Mouse (Mus musculus) lung, embryonic 14.5 days (tissue): ENCODE measurements at regions not wholly inside any gene's neighbourhood (a gene's known extent, or its start where the extent isn't known, plus 50 kb on each side); places are given as distances from the start of the nearest gene placed in this dataset.

Experiments
- ATAC-seq: fragments of 200-750 bp; cut with Nextera tagmentation; 2 replicates; pipeline ENCODE4 v1.8.0; 2017; ENCODE audit warnings: mild to moderate bottlenecking, moderate TSS enrichment, moderate library complexity; ENCODE audit not compliant: insufficient read depth
- DNase-seq: peaks from one replicate; pipeline ENCODE4 v3.0.0-alpha.2; 2015
- H3K27ac ChIP-seq: fragments of 300-500 bp; sonication (generic); 2 replicates; pipeline ENCODE4 v1.5.1; 2014; ENCODE audit warnings: low read depth, mild to moderate bottlenecking, moderate library complexity
- H3K27me3 ChIP-seq: fragments of 300-500 bp; sonication (generic); 2 replicates; pipeline ENCODE4 v1.6.1; 2014; ENCODE audit warnings: low read length, control low read depth; ENCODE audit not compliant: insufficient read depth
- H3K36me3 ChIP-seq: fragments of 300-500 bp; sonication (generic); 2 replicates; pipeline ENCODE4 v1.6.1; 2014; ENCODE audit warnings: control low read depth; ENCODE audit not compliant: insufficient read depth
- H3K4me1 ChIP-seq: fragments of 300-500 bp; sonication (generic); 2 replicates; pipeline ENCODE4 v1.6.1; 2014; ENCODE audit warnings: antibody characterized with exemption, control low read depth; ENCODE audit not compliant: insufficient read depth
- H3K4me2 ChIP-seq: fragments of 300-500 bp; sonication (generic); 2 replicates; pipeline ENCODE4 v1.6.1; 2014; ENCODE audit warnings: mild to moderate bottlenecking
- H3K4me3 ChIP-seq: fragments of 300-500 bp; sonication (generic); 2 replicates; pipeline ENCODE4 v1.5.1; 2014; ENCODE audit warnings: low read depth, low read length
- H3K9ac ChIP-seq: fragments of 300-500 bp; sonication (generic); 2 replicates; pipeline ENCODE4 v1.6.1; 2014
- H3K9me3 ChIP-seq: fragments of 300-500 bp; sonication (generic); 2 replicates; pipeline ENCODE4 v1.6.1; 2016; ENCODE audit warnings: low read depth, low read length, control low read depth
- CTCF ChIP-seq: IDR thresholded peaks from 2 replicates; pipeline ENCODE4 v1.5.1; 2016; ENCODE audit warnings: antibody characterized with exemption, low read depth
- WGBS: fragments of 180-500 bp; shearing (Covaris S2); extraction: QIAGEN DNeasy Blood & Tissue Kit; methylation state at CpG from one replicate; pipeline ENCODE4 v1.1.7; 2014; 5-methylcytosine and 5-hydroxymethylcytosine counted together

- no peaks in the 10 kb centered on the region for H3K4me1 ChIP-seq
- H3K27me3 ChIP-seq, result no peaks in the 10 kb centered on the region
- WGBS, result 44% methylated on average over 11 of the region's 11 CpGs
- H3K9ac ChIP-seq, result no peak overlapping the region
- TF ChIP-seq CTCF, result no peak
- no peak overlapping the region for H3K4me3 ChIP-seq
- ATAC-seq, result no peak
- no peak overlapping the region for H3K27ac ChIP-seq
- no peaks in the 10 kb centered on the region for H3K36me3 ChIP-seq
- H3K4me2 ChIP-seq, result no peak overlapping the region
- H3K9me3 ChIP-seq, result no peaks in the 10 kb centered on the region
- DNase-seq, result peak; percentile 10
Observed at GRCm38 (mm10) chr14:76302322-76302991, 112.3 kb upstream of the Tsc22d1 start.

GRCm38 (mm10) chr14:76307603-76308002, 107.2 kb upstream of the Tsc22d1 start:
- H3K4me3 ChIP-seq, result no peak overlapping the region
- 50% methylated on average over 2 of the region's 2 CpGs for WGBS
- no peaks in the 10 kb centered on the region for H3K9me3 ChIP-seq
- H3K4me2 ChIP-seq, result no peak overlapping the region
- no peak overlapping the region for H3K27ac ChIP-seq
- TF ChIP-seq CTCF, result no peak
- no peak for ATAC-seq
- peaks cover 5% of the 10 kb centered on the region for H3K4me1 ChIP-seq
- DNase-seq, result no peak
- H3K36me3 ChIP-seq, result no peaks in the 10 kb centered on the region
- no peaks in the 10 kb centered on the region for H3K27me3 ChIP-seq
- H3K9ac ChIP-seq, result no peak overlapping the region

DNA sequence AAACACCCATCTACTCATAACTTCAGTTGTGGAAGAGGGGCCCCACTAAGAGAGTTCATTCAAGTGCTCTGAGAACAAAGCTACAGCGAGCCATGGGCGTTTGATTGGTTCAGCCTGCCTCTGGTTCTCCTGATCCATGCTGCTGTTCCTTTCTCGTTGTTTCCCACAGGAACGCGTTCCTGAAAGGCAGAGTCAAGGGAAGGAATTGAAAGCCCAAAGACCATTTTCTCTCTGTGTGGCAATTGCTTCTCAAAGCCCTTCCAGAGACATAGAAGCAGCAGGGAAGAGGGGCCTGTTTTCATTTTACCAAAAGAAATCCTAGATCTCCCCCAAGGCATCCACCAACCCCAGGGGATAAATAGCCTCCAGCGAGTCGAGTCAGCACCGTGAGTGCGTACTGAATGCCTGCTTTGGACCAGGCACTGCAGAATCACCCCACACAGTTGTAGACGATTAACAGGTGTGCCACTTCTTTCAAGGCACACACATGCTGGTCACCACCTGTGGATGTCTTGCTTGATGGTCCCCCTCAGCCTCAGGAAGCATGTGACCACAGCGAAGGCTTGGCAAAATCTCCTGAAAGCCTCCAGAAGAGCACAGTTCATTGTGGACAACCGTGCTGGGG, 106.5 kb upstream of the Tsc22d1 start:
- WGBS, result 35% methylated on average over 12 of the region's 12 CpGs
- peaks cover 5% of the 10 kb centered on the region for H3K4me1 ChIP-seq
- H3K27me3 ChIP-seq, result no peaks in the 10 kb centered on the region
- no peak for ATAC-seq
- no peak overlapping the region for H3K27ac ChIP-seq
- H3K9me3 ChIP-seq, result no peaks in the 10 kb centered on the region
- no peak for TF ChIP-seq CTCF
- no peaks in the 10 kb centered on the region for H3K36me3 ChIP-seq
- peak overlapping the region; percentile 46; the same call in 1 of the 2 replicates for H3K4me2 ChIP-seq
- peak; percentile 47 for DNase-seq
- peak overlapping the region; percentile 13; the same call in 1 of the 2 replicates for H3K4me3 ChIP-seq
- H3K9ac ChIP-seq, result no peak overlapping the region

GRCm38 (mm10) chr14:76309606-76310005, 105.2 kb upstream of the Tsc22d1 start:
- no peak for TF ChIP-seq CTCF
- ATAC-seq (no peak), DNase-seq (no peak)
- whole genome bisulfite sequencing, result 53% methylated on average over 4 of the region's 4 CpGs
- peaks cover 5% of the 10 kb centered on the region for H3K4me1 ChIP-seq
- no peak overlapping the region for H3K27ac ChIP-seq
- no peak overlapping the region for H3K4me2 ChIP-seq
- H3K27me3 ChIP-seq, result no peaks in the 10 kb centered on the region
- H3K9me3 ChIP-seq, result no peaks in the 10 kb centered on the region
- H3K9ac ChIP-seq, result no peak overlapping the region
- no peaks in the 10 kb centered on the region for H3K36me3 ChIP-seq
- no peak overlapping the region for H3K4me3 ChIP-seq

DNA sequence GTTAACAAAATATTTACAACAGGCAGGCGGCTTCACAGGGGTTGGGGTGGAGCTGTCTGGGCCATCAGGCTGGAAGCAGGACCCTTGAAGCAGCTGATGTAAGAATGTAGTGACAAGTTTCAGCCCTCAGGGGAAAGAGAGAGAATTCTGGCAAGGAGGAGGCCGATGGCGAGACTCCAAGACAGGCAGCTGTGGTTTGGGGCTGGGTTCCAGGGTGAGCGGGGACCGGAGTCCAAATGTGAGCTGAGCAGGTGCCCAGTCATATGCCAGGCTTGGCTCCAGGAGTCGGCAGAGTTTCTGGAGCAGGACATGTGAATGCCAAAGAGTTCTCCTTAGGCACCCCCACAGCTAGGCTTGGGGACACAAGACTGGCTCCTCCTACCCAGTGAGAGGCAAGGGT, 104.5 kb upstream of the Tsc22d1 start:
- ATAC-seq, result peak; percentile 84; the same call in 1 of the 2 replicates
- no peak overlapping the region for H3K9ac ChIP-seq
- no peak for TF ChIP-seq CTCF
- H3K9me3 ChIP-seq, result no peaks in the 10 kb centered on the region
- H3K27ac ChIP-seq, result no peak overlapping the region
- no peaks in the 10 kb centered on the region for H3K36me3 ChIP-seq
- no peak overlapping the region for H3K4me2 ChIP-seq
- DNase-seq, result peak; percentile 82
- WGBS, result 39% methylated on average over 6 of the region's 6 CpGs
- H3K4me3 ChIP-seq, result no peak overlapping the region
- peaks cover 5% of the 10 kb centered on the region for H3K4me1 ChIP-seq
- H3K27me3 ChIP-seq, result no peaks in the 10 kb centered on the region

DNA sequence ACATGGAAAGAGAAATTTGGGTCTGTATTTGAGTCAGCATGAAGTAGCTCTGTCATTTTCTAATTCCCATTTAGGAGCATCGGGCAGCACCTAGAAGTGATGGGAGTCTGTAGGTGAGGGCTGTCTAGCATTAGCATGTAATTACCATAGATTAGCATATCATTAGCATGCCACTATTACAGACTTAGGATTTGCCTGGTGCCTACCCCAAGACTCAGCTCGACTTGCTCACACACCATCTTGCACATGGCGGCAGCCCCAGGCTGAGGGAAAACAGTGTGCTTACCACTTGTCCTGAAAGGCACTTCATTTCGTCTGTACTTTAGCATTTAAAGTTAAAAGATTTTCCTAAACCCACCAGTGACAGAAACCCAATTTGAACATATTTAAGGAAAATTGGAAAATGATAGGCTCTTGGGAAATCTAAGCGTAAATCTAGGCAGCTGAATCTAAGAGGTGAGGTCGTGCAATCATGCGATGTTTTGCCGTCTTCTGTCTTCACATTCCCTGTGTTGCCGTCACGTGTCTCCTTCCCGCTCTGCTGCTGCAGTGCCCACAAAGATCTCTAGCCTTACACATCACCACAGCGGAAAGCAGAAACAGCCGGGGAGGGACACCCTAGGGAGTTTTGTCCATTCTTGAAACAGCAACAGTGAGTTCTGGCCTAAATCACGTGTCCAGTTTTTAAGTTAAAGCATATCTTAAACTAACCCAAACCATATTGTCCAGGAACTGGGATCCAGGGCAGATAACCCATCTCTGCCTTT, 101.2 kb upstream of the Tsc22d1 start:
- Histone ChIP-seq H3K4me2 (no peak overlapping the region), H3K27ac (no peak overlapping the region), H3K27me3 (no peaks in the 10 kb centered on the region), H3K9ac (no peak overlapping the region), H3K4me1 (peaks cover 5% of the 10 kb centered on the region), H3K4me3 (no peak overlapping the region), H3K9me3 (no peaks in the 10 kb centered on the region), H3K36me3 (no peaks in the 10 kb centered on the region)
- ATAC-seq (no peak), DNase-seq (no peak)
- TF ChIP-seq CTCF, result no peak
- 76% methylated on average over 14 of the region's 14 CpGs for WGBS

DNA sequence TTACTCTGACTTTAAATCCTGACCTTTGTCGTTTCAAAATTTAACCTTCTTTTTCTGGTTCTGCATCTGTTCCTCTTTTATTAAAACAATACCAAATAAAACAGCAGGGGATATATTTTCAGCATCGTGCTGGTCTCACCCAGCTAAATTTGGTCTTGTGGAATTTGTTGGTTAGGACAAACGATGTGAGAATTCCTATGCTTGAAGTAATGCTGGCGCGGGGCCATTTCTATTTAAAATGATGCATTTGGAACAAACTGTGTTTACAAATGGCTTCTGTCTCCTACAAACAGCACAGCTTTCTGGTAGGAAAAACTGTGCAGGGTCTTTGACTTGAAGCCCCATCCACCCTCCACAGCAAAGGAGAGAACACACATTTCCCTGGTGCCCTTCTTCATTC, 96.3 kb upstream of the Tsc22d1 start:
- DNase-seq, result peak; percentile 98
- Histone ChIP-seq H3K27ac (peak overlapping the region; percentile 65), H3K36me3 (no peaks in the 10 kb centered on the region)

More for the DNA sequence above, 96.3 kb upstream of the Tsc22d1 start:
- 45% methylated on average over 5 of the region's 5 CpGs for WGBS
- H3K4me1 ChIP-seq, result no peaks in the 10 kb centered on the region
- no peaks in the 10 kb centered on the region for H3K27me3 ChIP-seq
- TF ChIP-seq CTCF, result no peak
- H3K9ac ChIP-seq, result no peak overlapping the region
- peak; percentile 71 for ATAC-seq
- H3K9me3 ChIP-seq, result no peaks in the 10 kb centered on the region
- no peak overlapping the region for H3K4me3 ChIP-seq
- H3K4me2 ChIP-seq, result no peak overlapping the region
